Mouse (Mus musculus): Measurements from ENCODE around the gene Tmem269.

GRCm38 (mm10) chr4:119165916-119166315 is 52.1 kb downstream of the Tmem269 start:
- no peak for TF ChIP-seq GATA1 (IDR thresholded peaks at IDR 0.05; ENCODE audit: borderline replicate concordance, low read length)
- no peak for TF ChIP-seq CTCF (IDR thresholded peaks at IDR 0.05; ENCODE audit: low read depth, low read length)
- no peak for TF ChIP-seq TAL1 (conservative IDR thresholded peaks at IDR 0.05; ENCODE audit: low read depth, low read length)
- TF ChIP-seq POLR2AphosphoS5 (IDR thresholded peaks at IDR 0.05; ENCODE audit: insufficient replicate concordance, low read depth, low read length) = no peak
